Mouse (Mus musculus) erythroblast, embryonic 14.5 days (primary cell): Measurements from ENCODE around the gene Prap1. TPM values are rescaled to one million over a fixed set of nuclear protein-coding genes. Genes with fewer than 3 reads are reported as not detected.

Experiments
- H3K27me3 ChIP-seq: 2 replicates; pipeline ENCODE4 v1.6.1; 2012; ENCODE audit warnings: inconsistent platforms; ENCODE audit not compliant: control insufficient read depth
- H3K36me3 ChIP-seq: 2 replicates; pipeline ENCODE4 v1.6.1; 2012; ENCODE audit warnings: mild to moderate bottlenecking, inconsistent platforms; ENCODE audit not compliant: control insufficient read depth
- H3K4me1 ChIP-seq: 2 replicates; pipeline ENCODE4 v1.6.1; 2012; ENCODE audit warnings: inconsistent platforms; ENCODE audit not compliant: control insufficient read depth
- H3K4me3 ChIP-seq: replicated peaks from 2 replicates; pipeline ENCODE3; 2012; ENCODE audit warnings: moderate library complexity, mild to moderate bottlenecking, inconsistent platforms
- H3K9me3 ChIP-seq: 2 replicates; pipeline ENCODE4 v1.6.1; 2012; ENCODE audit warnings: low read length, inconsistent platforms, mixed read lengths; ENCODE audit not compliant: control insufficient read depth
- GATA1 ChIP-seq: IDR thresholded peaks from 2 replicates; pipeline ENCODE4 v1.6.1; 2012; ENCODE audit warnings: low read length, inconsistent platforms, mixed read lengths
- TAL1 ChIP-seq: IDR thresholded peaks from 3 replicates; pipeline ENCODE4 v1.6.1; 2012; ENCODE audit warnings: low read length, inconsistent platforms, mixed read lengths
- polyA plus RNA-seq: library from polyadenylated mRNA; stranded (reverse); fragments of >175 nt; gene quantifications from 2 replicates; pipeline ENCODE4 v1.2.3, GENCODE M21; 2012

The Prap1 gene
- polyA plus RNA-seq, 1 experiment = not detected

DNA sequence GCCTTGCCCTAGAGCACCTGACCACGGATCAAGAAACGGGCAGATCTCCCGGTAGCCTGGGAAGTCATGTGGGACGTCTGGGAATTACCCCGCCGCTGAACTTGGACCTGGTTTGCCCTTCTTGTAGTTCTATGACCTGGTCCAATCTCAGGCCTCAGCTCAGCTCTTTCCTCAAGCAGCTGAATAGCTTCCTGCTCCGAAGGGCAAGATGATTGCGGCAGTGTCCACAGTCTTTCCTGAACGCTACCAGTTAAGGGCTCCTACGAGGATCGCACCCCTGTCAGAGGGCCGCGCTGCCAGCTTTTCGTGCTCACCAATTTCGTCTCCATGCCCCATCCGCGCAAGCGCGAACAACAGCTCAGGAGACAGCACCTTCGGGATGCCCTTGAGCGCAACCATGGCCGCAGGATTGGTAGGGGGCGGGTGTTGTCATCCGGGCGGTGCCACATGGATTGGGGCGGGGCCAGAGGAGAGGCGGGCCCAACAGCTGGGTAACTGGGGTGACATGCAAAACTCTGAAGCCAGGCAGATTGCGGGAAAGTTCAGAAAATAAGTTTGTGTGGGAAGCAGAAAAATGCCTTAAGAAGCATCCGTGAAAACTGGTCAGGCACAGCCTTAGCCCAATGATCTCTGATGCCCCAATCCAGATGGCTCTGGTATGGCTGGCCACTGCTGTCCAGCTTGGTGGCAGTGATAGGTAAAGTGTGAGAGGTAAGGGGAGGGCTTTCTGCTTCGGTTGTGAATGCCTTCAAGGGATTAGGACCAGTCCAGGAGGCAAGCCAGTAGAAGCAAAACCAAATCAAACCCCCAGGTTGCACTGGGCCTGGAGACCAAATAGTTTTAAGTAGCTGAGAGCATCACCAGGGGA, 9.0 kb downstream of the Prap1 start, which contains the start of gene Fuom:
TSS of gene Fuom (minus strand) at position 449 of the 868 bp plus-strand sequence.
- peaks cover 15% of the 10 kb centered on the region for H3K36me3 ChIP-seq
- H3K9me3 ChIP-seq = no peaks in the 10 kb centered on the region
- no peaks in the 10 kb centered on the region for H3K27me3 ChIP-seq
- no peak for TF ChIP-seq TAL1
- no peak for TF ChIP-seq GATA1
- H3K4me1 ChIP-seq = peaks cover 19% of the 10 kb centered on the region
- H3K4me3 ChIP-seq = peak within 1 kb of the TSS; percentile 57

DNA sequence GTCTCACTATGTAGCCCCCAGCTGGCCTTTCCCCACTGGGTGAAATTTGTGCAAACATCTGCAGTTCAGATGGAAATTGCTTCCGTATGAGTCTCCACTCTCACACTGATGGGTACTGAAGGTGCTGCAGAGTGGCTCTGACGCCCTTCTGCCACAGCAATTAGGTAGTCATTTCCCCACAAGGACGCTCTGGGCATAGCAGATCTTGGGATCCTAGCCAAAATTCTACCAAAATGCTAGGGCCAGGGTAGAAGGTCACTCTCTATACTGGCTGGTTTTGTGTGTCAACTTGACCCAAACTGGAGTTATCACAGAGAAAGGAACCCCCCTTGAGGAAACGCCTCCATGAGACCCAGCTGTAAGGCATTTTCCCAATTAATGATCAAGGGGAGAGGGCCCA, 10.8 kb downstream of the Prap1 start:
- TF ChIP-seq GATA1 (no peak), TAL1 (no peak)
- Histone ChIP-seq H3K4me1 (peaks cover 18% of the 10 kb centered on the region), H3K4me3 (no peak overlapping the region), H3K9me3 (no peaks in the 10 kb centered on the region), H3K36me3 (peaks cover 28% of the 10 kb centered on the region), H3K27me3 (no peaks in the 10 kb centered on the region)

DNA sequence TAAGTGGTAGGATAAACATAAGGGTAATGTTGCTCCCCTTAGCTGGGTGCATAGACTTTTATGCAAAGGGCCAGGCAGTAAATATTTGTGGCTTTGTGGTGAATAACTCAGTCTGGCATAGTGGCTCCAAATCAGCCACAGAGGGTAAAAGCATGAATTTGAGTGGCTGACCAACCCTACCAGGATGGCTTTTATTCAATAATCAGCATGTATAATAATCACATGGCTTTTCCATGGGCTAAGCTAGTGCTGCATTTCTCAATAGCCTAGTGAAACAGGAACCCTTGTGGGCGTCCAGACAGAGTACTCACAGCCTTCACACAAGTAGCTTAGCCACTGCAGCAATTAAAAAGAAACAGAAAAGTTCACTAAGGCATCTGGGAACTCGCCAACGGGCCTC, 18.7 kb downstream of the Prap1 start:
- TF ChIP-seq TAL1 = no peak
- TF ChIP-seq GATA1 = no peak
- Histone ChIP-seq H3K27me3 (no peaks in the 10 kb centered on the region), H3K36me3 (peaks cover 50% of the 10 kb centered on the region)

DNA sequence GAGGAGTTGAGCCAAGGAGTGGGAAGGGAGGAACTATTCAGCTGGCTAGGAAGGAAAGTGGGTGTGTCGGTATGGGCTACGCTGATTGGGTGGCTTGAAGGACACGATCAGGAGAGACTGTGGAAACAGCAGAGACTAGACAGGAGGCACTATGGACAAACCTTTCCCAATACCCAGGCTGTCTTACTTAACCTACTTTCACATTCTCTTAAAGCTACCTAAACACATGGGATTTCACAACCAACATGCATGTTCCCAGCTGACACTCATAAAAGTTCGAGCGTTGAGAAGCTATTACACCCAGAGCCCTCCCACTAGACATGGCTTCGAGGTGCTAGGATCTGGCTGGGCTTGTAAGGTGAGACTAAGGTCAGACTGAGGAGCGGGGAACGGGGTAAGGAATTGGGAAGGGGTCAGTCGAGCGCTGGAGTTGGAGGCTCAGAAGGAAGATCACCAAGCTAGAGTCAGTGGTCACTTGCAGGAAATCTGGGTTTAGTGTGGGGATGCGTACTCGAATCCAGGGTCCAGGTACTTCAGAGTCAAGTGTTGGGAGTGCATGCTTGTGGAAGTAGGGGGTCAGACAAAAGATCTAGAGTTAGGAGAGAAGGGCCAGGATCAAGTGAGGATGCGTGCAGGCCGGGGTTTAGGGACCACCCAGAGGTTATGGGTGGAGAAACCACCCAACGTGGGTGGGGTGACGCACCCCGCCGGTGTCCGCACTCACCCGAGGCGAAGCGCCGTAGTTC, 22.6 kb downstream of the Prap1 start, which contains the start of gene Paox:
TSS of gene Paox (plus strand) at position 217 of the 746 bp plus-strand sequence.
- TF ChIP-seq GATA1 (no peak), TAL1 (no peak)
- H3K4me3 ChIP-seq = peak within 1 kb of the TSS; percentile 90
- H3K27me3 ChIP-seq = no peaks in the 10 kb centered on the region
- H3K9me3 ChIP-seq = no peaks in the 10 kb centered on the region
- peaks cover 19% of the 10 kb centered on the region for H3K36me3 ChIP-seq
- H3K4me1 ChIP-seq = peaks cover 23% of the 10 kb centered on the region

More for the DNA sequence above, 18.7 kb downstream of the Prap1 start:
- H3K4me3 ChIP-seq = no peak overlapping the region
- H3K4me1 ChIP-seq = peaks cover 19% of the 10 kb centered on the region
- no peaks in the 10 kb centered on the region for H3K9me3 ChIP-seq

DNA sequence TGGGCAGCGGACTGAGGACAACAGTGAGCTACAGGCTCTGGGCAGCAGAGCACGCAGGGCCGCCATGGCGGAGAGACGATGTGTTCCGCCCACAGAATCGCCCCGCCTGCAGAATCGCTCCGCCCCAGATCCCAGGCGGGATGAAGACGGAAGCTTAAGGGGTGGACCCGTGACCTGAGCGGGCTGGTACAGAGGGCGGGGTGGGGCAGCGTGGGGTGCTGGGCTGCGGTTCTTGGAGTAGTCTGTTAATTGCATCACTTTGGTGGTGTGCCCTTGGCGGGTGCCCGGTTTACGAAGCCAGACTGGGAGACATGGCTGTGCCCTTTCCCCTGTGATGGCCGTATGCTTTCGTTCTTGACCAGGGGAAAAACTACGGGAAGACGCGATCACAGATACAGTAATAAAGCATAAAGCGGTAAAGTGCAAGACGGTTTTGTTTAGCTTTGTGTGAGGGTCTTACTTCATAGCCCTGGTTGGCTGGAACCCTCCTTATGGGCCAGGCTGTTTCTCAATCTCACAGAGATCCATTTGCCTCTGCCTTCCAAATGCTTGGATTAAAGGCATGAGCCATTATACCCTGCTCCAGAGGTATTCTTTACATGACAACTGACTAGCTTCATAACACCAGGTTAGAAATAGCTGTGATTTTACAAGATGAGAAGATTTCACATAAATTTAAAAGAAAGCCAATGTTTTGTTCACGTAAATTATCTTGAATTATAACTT, 23.3 kb downstream of the Prap1 start, which contains the start of gene Echs1:
TSS of gene Echs1 (minus strand) at position 148 of the 726 bp plus-strand sequence.
- TF ChIP-seq TAL1 (no peak), GATA1 (no peak)
- peak within 1 kb of the TSS; percentile 90 for H3K4me3 ChIP-seq
- H3K9me3 ChIP-seq = no peaks in the 10 kb centered on the region
- peaks cover 14% of the 10 kb centered on the region for H3K36me3 ChIP-seq
- H3K27me3 ChIP-seq = no peaks in the 10 kb centered on the region
- H3K4me1 ChIP-seq = peaks cover 25% of the 10 kb centered on the region

DNA sequence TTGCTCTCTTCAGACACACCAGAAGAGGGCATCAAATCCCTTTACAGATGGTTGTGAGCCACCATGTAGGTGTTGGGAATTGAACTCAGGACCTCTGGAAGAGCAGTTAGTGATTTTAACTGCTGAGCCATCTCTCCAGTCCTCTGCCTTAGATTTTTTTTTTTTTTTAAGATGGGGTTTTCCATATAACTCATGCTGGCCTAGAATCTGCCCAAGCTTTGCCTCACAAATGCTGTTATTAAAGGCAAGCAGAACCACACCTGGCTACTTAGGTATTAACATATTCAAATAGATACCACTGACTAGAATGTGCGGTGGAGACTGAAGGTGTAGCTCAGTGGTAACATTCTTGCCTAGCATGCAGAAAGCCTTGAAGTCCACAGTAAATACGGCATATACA, 27.3 kb downstream of the Prap1 start:
- TF ChIP-seq TAL1 (no peak), GATA1 (no peak)
- Histone ChIP-seq H3K36me3 (no peaks in the 10 kb centered on the region), H3K4me1 (peaks cover 35% of the 10 kb centered on the region), H3K4me3 (no peak overlapping the region), H3K27me3 (no peaks in the 10 kb centered on the region), H3K9me3 (no peaks in the 10 kb centered on the region)

DNA sequence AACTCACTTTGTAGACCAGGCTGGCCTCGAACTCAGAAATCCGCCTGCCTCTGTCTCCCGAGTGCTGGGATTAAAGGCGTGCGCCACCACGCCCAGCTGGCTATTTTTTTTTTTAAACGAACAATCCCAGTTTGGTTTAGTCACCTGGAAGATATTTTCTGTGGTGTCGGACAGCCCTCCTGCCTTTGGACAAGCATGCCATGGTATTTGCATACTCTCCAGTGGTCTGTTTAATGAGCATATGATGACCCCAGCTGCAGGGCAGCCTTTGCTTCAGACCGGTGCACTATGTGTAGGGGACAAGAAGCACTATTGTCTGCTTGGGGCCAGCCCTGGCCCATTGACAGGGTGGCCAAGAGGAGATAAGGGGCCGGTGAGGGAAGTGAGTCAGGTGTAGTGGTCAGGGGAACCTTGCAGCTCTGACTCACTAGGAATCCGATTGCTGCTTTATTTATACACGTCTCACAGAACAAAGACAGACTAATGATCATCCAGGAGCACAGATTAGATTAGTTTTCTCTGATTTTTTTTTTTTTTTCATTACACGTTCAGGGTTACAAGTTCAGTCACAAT, 28.2 kb downstream of the Prap1 start:
- H3K4me1 ChIP-seq = peaks cover 33% of the 10 kb centered on the region

DNA sequence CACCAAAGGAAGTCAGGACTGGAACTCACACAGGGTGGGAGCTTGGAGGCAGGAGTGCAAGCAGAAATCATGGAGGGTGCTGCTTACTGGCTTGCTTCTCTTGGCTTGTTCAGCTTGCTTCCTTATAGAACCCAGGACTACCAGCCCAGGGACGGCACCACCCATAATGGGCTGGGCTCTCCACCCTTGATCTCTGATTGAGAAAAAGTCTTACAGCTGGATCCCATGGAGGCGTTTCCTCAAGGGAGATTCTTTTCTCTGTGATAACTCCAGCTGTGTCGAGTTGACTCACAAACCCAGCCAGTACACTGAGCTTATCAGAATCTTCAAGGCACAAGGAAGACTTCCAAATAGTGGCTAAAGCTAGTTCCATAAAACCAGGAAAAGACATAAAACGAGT, 29.6 kb downstream of the Prap1 start:
- no peaks in the 10 kb centered on the region for H3K36me3 ChIP-seq
- no peaks in the 10 kb centered on the region for H3K9me3 ChIP-seq
- TF ChIP-seq TAL1 = no peak
- no peak for TF ChIP-seq GATA1
- no peaks in the 10 kb centered on the region for H3K27me3 ChIP-seq
- no peak overlapping the region for H3K4me3 ChIP-seq
- peaks cover 31% of the 10 kb centered on the region for H3K4me1 ChIP-seq

More for the DNA sequence above, 28.2 kb downstream of the Prap1 start:
- Histone ChIP-seq H3K9me3 (no peaks in the 10 kb centered on the region), H3K27me3 (no peaks in the 10 kb centered on the region), H3K4me3 (no peak overlapping the region), H3K36me3 (no peaks in the 10 kb centered on the region)
- TF ChIP-seq TAL1 (no peak), GATA1 (no peak)
